Mouse (Mus musculus) liver, embryonic 18 days (tissue): ENCODE results near the gene Mmp17. TPM values are rescaled to one million over a fixed set of nuclear protein-coding genes. Genes with fewer than 3 reads are reported as not detected.

Experiments
- polyA plus RNA-seq: library from polyadenylated mRNA; depleted of rRNA; stranded (reverse); fragments of >200 nt; gene quantifications from 2 replicates; pipeline ENCODE4 v1.2.3, GENCODE M21; 2012; rRNA removed

Mmp17 gene
- polyA plus RNA-seq: 0.25 and 0.30 TPM in 2 replicates

DNA sequence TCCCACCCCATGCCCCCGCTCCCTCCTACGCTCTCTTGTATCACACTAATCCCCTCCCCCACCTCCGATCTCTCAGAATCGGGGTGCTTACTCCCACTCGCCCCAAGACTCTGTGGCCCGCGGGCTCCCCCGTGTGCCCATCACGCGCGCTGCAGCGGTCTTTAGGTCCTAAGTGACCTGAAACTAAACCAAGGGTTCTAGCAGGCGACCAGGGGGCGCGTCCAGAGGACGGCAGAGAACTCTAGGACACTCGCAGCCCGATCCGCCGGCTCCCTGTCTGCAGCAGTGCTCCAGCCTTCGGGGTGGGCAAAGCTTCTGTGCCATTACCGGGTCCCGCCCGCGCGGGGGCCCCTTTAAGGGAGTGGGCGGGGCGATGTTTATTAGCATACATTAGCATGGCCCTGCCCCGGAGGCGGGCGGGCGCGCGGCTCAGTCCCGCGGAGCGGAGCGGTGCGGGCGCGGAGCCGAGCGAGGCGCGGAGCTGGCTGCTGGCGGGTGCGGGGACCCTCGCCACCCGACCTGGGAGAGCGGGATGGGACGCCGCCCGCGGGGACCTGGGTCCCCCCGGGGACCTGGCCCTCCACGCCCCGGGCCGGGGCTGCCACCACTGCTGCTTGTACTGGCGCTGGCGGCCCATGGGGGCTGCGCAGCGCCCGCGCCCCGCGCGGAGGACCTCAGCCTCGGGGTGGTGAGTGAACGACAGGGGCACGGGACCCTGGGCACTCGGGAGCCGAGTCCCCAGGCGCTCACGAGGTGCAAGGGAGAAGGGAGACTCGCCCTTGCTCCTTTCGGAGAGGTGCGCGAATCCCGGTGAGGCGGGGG lies at the start of gene Mmp17:
Gene Mmp17, plus strand, starts transcription at position 409 of the 822 bp plus-strand sequence.

Other genes starting within 250 kb of the Mmp17 start
- gene Sfswap, start 82.9 kb upstream of the Mmp17 start, polyA plus RNA-seq: 20.5 and 26.8 TPM in 2 replicates
- gene Zfp11, start 85.9 kb downstream of the Mmp17 start, polyA plus RNA-seq: 0.64 and 0.77 TPM in 2 replicates
- gene Sept14, start 124.3 kb downstream of the Mmp17 start, polyA plus RNA-seq: not detected in 2 replicates
- 60.6 and 67.8 TPM in 2 replicates for gene Mrps17, start 131.3 kb downstream of the Mmp17 start, polyA plus RNA-seq
- 17.5 and 22.0 TPM in 2 replicates for gene Nipsnap2, start 140.9 kb downstream of the Mmp17 start, polyA plus RNA-seq
- gene Psph, start 203.3 kb downstream of the Mmp17 start, polyA plus RNA-seq: 28.9 and 31.9 TPM in 2 replicates